Comparison of ENCODE assay signal across 11 mouse cellular contexts in genomic region chr1:44741256-44741655, GRCm38 (mm10).
DNase-seq lines count a peak whose midpoint lies in the region; ATAC-seq and TF ChIP-seq lines count a peak whose summit lies in the region.
"Had no signal": no experiment of that assay in that cellular context is flagged by ENCODE, and none has a peak within 500 bp of the region (broad histone marks: within the 10 kb centered on the region; RNA-seq: fewer than 3 reads in every experiment).

No protein-coding gene starts in this region.

- peak; percentile 5 to 22 for DNase-seq in cerebellum, postnatal 14 days
- no peak for DNase-seq in cerebellum, adult 11 months
- DNase-seq in kidney, postnatal 0 days (ENCODE audit: low spot score), result peak; percentile 70
- DNase-seq in kidney, adult 11 months, result no peak
- peak; percentile 10 to 23 for DNase-seq in right cerebral cortex, adult 2 months (ENCODE audit: low spot score in 2 of 2)
- no peak for DNase-seq in right cerebral cortex, adult 18-20 months
- no peak for DNase-seq in testis, postnatal 14 days (ENCODE audit: low spot score)
- no peak for DNase-seq in adrenal gland, postnatal 4 days (ENCODE audit: low spot score in 2 of 2)
- DNase-seq: adrenal gland, adult 2 months had no signal

- H3K4me1 ChIP-seq in kidney, postnatal 0 days (replicated peaks; ENCODE audit: insufficient read depth, low read length), result no peaks in the 10 kb centered on the region
- H3K4me1 ChIP-seq: embryonic facial prominence, embryonic 13.5 days; megakaryocyte, embryonic 14.5 days had no signal

- no peak for ATAC-seq in kidney, postnatal 0 days (replicated peaks; ENCODE audit: low FRiP score, low read depth)

- H3K4me2 ChIP-seq in kidney, postnatal 0 days (ENCODE audit: low read length), result no peak overlapping the region
- H3K4me2 ChIP-seq: embryonic facial prominence, embryonic 13.5 days had no signal

- H3K9ac ChIP-seq in kidney, postnatal 0 days (ENCODE audit: low read depth, low read length), result no peak overlapping the region
- H3K9ac ChIP-seq: embryonic facial prominence, embryonic 13.5 days had no signal

- H3K27ac ChIP-seq in kidney, postnatal 0 days, result no peak overlapping the region
- H3K27ac ChIP-seq: embryonic facial prominence, embryonic 13.5 days had no signal

- no peaks in the 10 kb centered on the region for H3K9me3 ChIP-seq in kidney, postnatal 0 days (replicated peaks; ENCODE audit: low read length)
- H3K9me3 ChIP-seq: embryonic facial prominence, embryonic 13.5 days; megakaryocyte, embryonic 14.5 days had no signal

- H3K4me3 ChIP-seq in kidney, postnatal 0 days (replicated peaks; ENCODE audit: low read depth, low read length), result no peak overlapping the region
- H3K4me3 ChIP-seq: embryonic facial prominence, embryonic 13.5 days; megakaryocyte, embryonic 14.5 days had no signal

- H3K27me3 ChIP-seq in kidney, postnatal 0 days (ENCODE audit: insufficient read depth, low read length), result no peaks in the 10 kb centered on the region
- H3K27me3 ChIP-seq: embryonic facial prominence, embryonic 13.5 days; megakaryocyte, embryonic 14.5 days had no signal

- peak; percentile 73 for TF ChIP-seq CTCF in kidney, postnatal 0 days (IDR thresholded peaks at IDR 0.05; ENCODE audit: low read depth)

- H3K36me3 ChIP-seq in kidney, postnatal 0 days (ENCODE audit: insufficient read depth, low read length), result no peaks in the 10 kb centered on the region
- H3K36me3 ChIP-seq: embryonic facial prominence, embryonic 13.5 days had no signal

Comparison
In these comparisons a context has a peak if more than half of its experiments do, and no peak if none do; other contexts are left out.
1. DNase-seq: peak in cerebellum, postnatal 14 days (2 of 2), kidney, postnatal 0 days (single experiment) and right cerebral cortex, adult 2 months (2 of 2); none in cerebellum, adult 11 months (single experiment), kidney, adult 11 months (single experiment), right cerebral cortex, adult 18-20 months (single experiment), testis, postnatal 14 days (single experiment) and adrenal gland, postnatal 4 days (0 of 2).